Mouse (Mus musculus) myocyte (in vitro differentiated cells): ENCODE data around the gene Ftsj1.

Source experiments
- E2F4 ChIP-seq: IDR thresholded peaks from one replicate; pipeline ENCODE4 v1.6.1; 2011; ENCODE audit warnings: mild to moderate bottlenecking, control low read depth, moderate library complexity; ENCODE audit not compliant: insufficient read depth
- MAX ChIP-seq: IDR thresholded peaks from one replicate; pipeline ENCODE4 v1.6.1; 2011; ENCODE audit warnings: low read depth, mild to moderate bottlenecking, control low read depth
- POLR2A ChIP-seq: IDR thresholded peaks from one replicate; pipeline ENCODE4 v1.6.1; 2011; ENCODE audit warnings: low read depth, mild to moderate bottlenecking, control low read depth, moderate library complexity; ENCODE audit not compliant: insufficient read length
- POLR2AphosphoS2 ChIP-seq: IDR thresholded peaks from one replicate; pipeline ENCODE4 v1.6.1; 2011; ENCODE audit warnings: low read depth, control low read depth; ENCODE audit not compliant: insufficient read length
- REST ChIP-seq: IDR thresholded peaks from one replicate; pipeline ENCODE4 v1.6.1; 2011; ENCODE audit warnings: mild to moderate bottlenecking, control low read depth, moderate library complexity; ENCODE audit not compliant: insufficient read depth, insufficient read length

- TF ChIP-seq POLR2A (no peak), MAX (no peak), E2F4 (no peak), POLR2AphosphoS2 (no peak), REST (no peak)
These were observed 29.4 kb downstream of the Ftsj1 start for GRCm38 (mm10) chrX:8222678-8223421.
